Mouse (Mus musculus): ENCODE measurements around the gene Dock2.

GRCm38 (mm10) chr11:34489548-34489947 lies 294.1 kb downstream of the Dock2 start:
- TF ChIP-seq CTCF (IDR thresholded peaks at IDR 0.05; ENCODE audit: borderline replicate concordance, insufficient read depth, low read length) = no peak
- TF ChIP-seq POLR2A (IDR thresholded peaks at IDR 0.05; ENCODE audit: low read depth, low read length) = no peak

Measured in embryonic fibroblast, embryonic 13.5 days (primary cell).